Mouse (Mus musculus) midbrain, embryonic 12.5 days (tissue): ENCODE results near the gene Bcs1l. TPM values are rescaled to one million over a fixed set of nuclear protein-coding genes. Genes with fewer than 3 reads are reported as not detected.

Experiments
- ATAC-seq: fragments of 200-750 bp; cut with Nextera tagmentation; 2 replicates; pipeline ENCODE4 v1.8.0; 2017; ENCODE audit warnings: low read depth, moderate TSS enrichment, moderate library complexity; ENCODE audit not compliant: low FRiP score
- H3K27ac ChIP-seq: fragments of 300-500 bp; sonication (generic); replicated peaks from 2 replicates; pipeline ENCODE4 v1.5.1; 2016; ENCODE audit warnings: mild to moderate bottlenecking
- H3K27me3 ChIP-seq: fragments of 300-500 bp; sonication (generic); 2 replicates; pipeline ENCODE4 v1.6.1; 2016; ENCODE audit warnings: mild to moderate bottlenecking
- H3K36me3 ChIP-seq: fragments of 300-500 bp; sonication (generic); 2 replicates; pipeline ENCODE4 v1.6.1; 2016
- H3K4me1 ChIP-seq: fragments of 300-500 bp; sonication (generic); 2 replicates; pipeline ENCODE4 v1.6.1; 2016
- H3K4me2 ChIP-seq: fragments of 300-500 bp; sonication (generic); replicated peaks from 2 replicates; pipeline ENCODE4 v1.6.1; 2016; ENCODE audit warnings: mild to moderate bottlenecking, moderate library complexity
- H3K4me3 ChIP-seq: fragments of 300-500 bp; sonication (generic); 2 replicates; pipeline ENCODE4 v1.5.1; 2016; ENCODE audit warnings: mild to moderate bottlenecking
- H3K9ac ChIP-seq: fragments of 300-500 bp; sonication (generic); replicated peaks from 2 replicates; pipeline ENCODE4 v1.6.1; 2016; ENCODE audit warnings: mild to moderate bottlenecking, moderate library complexity
- H3K9me3 ChIP-seq: fragments of 300-500 bp; sonication (generic); 2 replicates; pipeline ENCODE4 v1.6.1; 2016; ENCODE audit warnings: mild to moderate bottlenecking
- WGBS: fragments of 180-500 bp; shearing (Covaris S2); methylation state at CpG from one replicate; pipeline ENCODE4 v1.1.7; 2016; 5-methylcytosine and 5-hydroxymethylcytosine counted together
- polyA plus RNA-seq: library from polyadenylated mRNA; unstranded; fragments of >200 nt; fragmentation: Nextera tagmentation; extraction: Ambion mirVana; gene quantifications from 2 replicates; pipeline ENCODE4 v1.2.1, GENCODE M21; 2016

The Bcs1l gene
- 16.4 and 17.0 TPM in 2 replicates for polyA plus RNA-seq

DNA sequence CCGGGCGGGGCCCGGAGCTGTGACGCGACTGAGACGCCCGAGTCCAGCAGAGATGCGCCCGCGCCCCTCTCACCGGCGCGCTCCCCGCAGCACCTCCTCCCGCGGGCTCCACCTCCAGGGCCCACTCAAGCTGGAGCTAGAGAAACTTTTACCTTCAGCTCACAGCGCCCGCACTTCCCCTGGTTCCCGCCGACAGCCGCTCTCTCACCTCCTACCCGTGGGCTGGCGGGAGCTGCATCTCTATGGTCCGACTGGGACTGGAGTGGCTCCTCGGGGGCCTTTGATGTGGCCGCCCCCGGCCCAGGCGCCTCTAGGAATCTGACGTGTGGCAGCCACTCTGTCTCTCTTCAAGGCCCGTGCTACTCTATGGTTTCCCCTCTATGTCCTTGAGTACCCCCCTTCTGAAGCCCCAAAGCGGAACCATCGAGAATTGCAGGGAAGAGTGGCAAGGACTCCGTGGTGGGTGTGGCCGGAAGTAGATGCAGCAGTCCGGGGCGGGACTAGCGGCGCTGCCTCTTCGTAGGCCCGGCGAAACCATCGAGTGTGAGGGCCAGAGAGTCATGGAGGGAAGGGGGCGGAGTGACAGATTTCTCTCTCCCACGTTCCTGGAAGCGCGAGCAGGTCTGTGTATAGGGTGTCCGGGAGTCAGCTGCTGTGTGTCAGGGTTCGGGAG lies at the start of gene Bcs1l, which contains the start of gene Zfp142:
TSS of gene Bcs1l (plus strand) at position 517 of the 673 bp plus-strand sequence.
TSS of gene Zfp142 (minus strand) at position 474 of the 673 bp plus-strand sequence.
- Histone ChIP-seq H3K27ac (peak within 1 kb of the TSS; percentile 62), H3K4me3 (peak within 1 kb of the TSS; percentile 84), H3K4me1 (peaks cover 20% of the 10 kb centered on the region), H3K27me3 (no peaks in the 10 kb centered on the region), H3K36me3 (peaks cover 37% of the 10 kb centered on the region), H3K9ac (peak within 1 kb of the TSS; percentile 83), H3K4me2 (peak within 1 kb of the TSS; percentile 92), H3K9me3 (no peaks in the 10 kb centered on the region)
- WGBS = under 1% methylated on average over 46 of the region's 48 CpGs
- peak; percentile 99 for ATAC-seq

DNA sequence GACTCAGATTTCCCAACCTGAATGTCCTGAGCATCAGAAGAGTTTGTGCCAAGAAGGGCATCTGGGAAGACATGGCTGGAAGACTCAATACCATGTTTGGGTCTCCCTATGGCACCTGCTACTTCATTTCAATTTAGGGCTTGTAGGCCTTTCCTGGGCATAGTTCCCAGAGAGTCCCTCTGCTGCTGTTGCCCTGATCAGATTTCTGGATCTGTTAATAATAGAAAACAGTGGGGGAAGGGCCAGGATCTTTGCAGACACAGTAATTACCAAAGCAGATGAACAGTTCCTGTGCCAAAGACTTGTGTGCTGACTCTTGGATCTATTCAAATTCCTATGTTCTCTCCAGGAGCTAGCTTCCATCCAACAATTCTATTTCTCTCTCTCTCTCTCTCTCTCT lies 49.4 kb upstream of the Bcs1l start:
- Histone ChIP-seq H3K4me2 (no peak overlapping the region), H3K27ac (no peak overlapping the region), H3K27me3 (no peaks in the 10 kb centered on the region), H3K4me1 (peaks cover 10% of the 10 kb centered on the region), H3K4me3 (no peak overlapping the region), H3K9ac (no peak overlapping the region), H3K36me3 (no peaks in the 10 kb centered on the region), H3K9me3 (no peaks in the 10 kb centered on the region)
- ATAC-seq = no peak

DNA sequence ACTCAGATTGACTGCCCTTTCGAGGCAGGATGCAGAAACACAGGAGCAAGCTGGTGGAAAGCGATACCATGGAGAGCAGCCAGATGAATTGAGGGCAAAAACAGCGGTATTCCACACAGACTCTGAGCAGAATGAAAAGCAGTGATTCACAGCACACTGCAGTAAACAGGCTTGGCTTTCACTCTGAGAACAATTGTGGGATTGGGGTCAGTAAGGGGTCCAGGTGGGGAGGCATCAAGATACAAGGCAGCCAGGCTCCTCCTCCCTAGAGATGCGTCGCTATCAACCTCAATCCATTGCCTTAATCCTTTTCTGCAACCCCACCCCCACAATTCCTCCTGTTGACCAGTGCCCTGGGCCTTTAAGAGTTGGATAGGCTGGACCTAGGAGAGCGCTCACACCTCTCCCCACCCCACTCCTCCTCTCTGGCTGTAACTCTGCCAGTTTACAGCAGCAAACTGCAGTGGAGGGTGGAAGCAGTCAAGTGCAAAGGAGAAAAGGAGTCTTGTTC lies 45.6 kb upstream of the Bcs1l start, which contains the start of gene Plcd4:
TSS of gene Plcd4 (plus strand) at position 438 of the 511 bp plus-strand sequence.
- peak within 1 kb of the TSS; percentile 30 for H3K4me2 ChIP-seq
- ATAC-seq = no peak
- H3K36me3 ChIP-seq = no peaks in the 10 kb centered on the region
- H3K4me3 ChIP-seq = no peak within 1 kb of the TSS; the same call in 1 of the 2 replicates
- no peaks in the 10 kb centered on the region for H3K9me3 ChIP-seq
- 0 out of 2 replicates have a peak within 1 kb of the TSS, but pooled peaks have one; percentile 17 for H3K27ac ChIP-seq
- H3K27me3 ChIP-seq = no peaks in the 10 kb centered on the region
- H3K4me1 ChIP-seq = peaks cover 10% of the 10 kb centered on the region
- WGBS = 7% methylated on average over 6 of the region's 6 CpGs
- no peak within 1 kb of the TSS for H3K9ac ChIP-seq

DNA sequence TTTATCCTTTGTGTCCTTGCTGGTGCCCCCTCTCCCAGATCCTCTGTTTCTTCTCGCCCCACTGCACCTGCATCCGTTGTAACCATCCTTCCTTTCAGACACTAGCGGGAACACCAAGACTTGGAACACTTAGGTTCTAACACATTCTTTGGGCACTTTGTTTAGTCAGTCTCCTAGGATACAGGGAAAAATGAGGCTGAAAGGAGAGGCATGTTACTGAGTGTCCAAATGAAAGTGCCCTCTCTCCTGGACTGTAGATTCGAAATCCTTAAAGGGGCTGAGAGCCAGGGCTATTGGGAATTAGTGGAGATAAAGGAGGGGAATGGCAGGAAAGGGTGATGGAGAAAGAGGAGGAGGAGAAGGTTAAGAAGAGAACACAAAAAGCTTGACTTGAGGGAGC lies 43.9 kb upstream of the Bcs1l start, which contains the start of gene Usp37:
TSS of gene Usp37 (minus strand) at position 101 of the 400 bp plus-strand sequence.
- Histone ChIP-seq H3K4me3 (no peak within 1 kb of the TSS), H3K4me2 (no peak within 1 kb of the TSS; the same call in 1 of the 2 replicates), H3K4me1 (peaks cover 10% of the 10 kb centered on the region), H3K36me3 (no peaks in the 10 kb centered on the region), H3K9ac (no peak within 1 kb of the TSS), H3K27me3 (no peaks in the 10 kb centered on the region), H3K9me3 (no peaks in the 10 kb centered on the region), H3K27ac (no peak within 1 kb of the TSS)
- WGBS = 34% methylated on average over 4 of the region's 4 CpGs
- ATAC-seq = no peak

DNA sequence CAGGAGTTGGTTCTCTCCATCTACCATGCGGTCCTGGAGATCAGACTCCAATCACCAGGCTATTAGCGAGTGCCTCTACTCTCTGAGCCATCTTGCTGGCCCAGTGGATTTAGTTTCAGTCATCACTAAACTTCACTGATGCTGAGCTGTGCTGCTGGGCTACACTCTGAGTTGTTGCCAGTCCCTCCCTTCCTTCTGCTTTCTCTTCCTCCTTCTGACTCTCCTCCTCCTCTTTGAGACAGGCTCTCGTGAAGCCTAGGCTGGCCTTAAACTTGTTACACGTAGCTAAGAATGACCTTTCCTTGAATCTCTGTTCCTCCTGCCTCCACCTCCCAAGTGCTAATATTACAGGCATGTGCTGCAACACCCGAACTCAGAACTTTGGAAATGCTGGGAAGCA lies 29.0 kb upstream of the Bcs1l start:
- ATAC-seq = no peak
- H3K4me3 ChIP-seq = no peak overlapping the region
- H3K4me1 ChIP-seq = no peaks in the 10 kb centered on the region
- H3K9ac ChIP-seq = no peak overlapping the region
- H3K36me3 ChIP-seq = peaks cover 10% of the 10 kb centered on the region; the same call in 1 of the 2 replicates
- no peak overlapping the region for H3K4me2 ChIP-seq
- H3K9me3 ChIP-seq = no peaks in the 10 kb centered on the region
- no peaks in the 10 kb centered on the region for H3K27me3 ChIP-seq
- H3K27ac ChIP-seq = no peak overlapping the region
- WGBS = 86% methylated on average over 5 of the region's 5 CpGs

DNA sequence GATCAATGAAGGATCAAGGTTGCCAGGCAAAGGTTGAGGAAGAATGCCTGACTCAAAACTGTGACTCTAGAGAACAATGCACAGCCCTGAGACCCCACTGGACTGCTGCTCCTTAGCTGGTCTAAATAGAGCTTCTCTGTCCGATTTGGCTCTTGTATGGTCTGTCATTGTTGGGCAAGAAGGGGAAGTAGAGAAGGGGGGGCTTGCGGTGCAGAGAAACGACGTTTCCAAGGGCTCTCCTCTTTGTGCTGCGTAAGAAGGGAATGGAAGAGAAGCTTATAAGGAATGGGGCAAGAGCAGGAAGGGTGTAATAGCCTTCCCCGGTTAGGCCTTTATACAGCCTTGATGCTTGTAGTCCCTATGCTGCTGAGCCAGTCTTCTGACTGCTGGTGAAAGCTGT lies 22.3 kb upstream of the Bcs1l start:
- no peak for ATAC-seq
- H3K36me3 ChIP-seq = peaks cover 72% of the 10 kb centered on the region
- WGBS = 55% methylated on average over 6 of the region's 6 CpGs

DNA sequence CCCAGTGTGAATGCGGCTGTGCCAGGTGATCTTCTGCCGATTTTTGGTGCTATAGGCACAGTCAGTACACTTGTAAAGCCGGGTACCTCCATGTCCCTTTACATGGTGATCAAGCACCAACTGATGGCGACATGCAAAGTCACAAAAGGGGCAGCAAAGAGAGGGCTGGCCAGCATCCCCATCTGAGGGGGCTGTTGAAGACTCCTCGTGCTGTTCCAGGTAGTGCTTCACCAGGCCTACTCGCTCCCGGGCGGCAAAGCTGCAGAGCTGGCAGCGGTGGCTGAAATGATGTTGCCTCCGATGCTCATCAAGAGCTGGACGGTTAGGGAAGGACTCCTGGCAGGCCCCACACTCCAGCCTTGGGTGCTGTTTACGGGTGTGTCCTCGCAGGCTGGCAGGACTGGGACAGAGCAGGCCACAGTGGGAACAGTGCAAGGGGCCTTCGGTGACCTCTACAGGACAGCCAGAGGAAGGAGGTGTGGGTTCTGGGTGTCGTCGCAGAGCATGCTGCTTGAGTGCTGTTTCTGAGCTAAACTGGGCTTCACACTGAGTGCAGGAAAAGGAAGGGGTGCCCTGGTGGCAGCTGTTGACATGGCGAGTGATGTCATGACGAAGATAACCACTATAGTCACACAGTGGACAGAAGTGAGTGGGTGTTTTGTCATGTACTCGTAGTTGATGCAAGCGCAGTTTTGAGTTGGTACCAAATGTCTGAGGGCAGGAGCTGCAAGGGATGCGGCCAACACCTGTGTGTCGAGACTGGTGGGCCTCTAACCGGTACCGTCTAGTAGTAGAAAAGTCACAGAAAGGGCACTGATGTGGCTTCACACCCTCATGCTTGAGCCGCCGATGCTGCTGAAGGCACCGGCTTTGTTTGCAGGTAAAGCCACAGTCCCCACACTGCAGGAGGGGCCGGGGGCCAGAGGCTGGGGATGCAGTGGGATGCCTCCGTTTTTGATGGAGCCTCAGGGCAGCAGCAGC lies 18.1 kb upstream of the Bcs1l start:
- Histone ChIP-seq H3K9ac (no peak overlapping the region), H3K27me3 (no peaks in the 10 kb centered on the region), H3K27ac (no peak overlapping the region), H3K36me3 (peaks cover 92% of the 10 kb centered on the region), H3K4me3 (no peak overlapping the region), H3K4me2 (no peak overlapping the region), H3K4me1 (no peaks in the 10 kb centered on the region), H3K9me3 (no peaks in the 10 kb centered on the region)
- WGBS = 94% methylated on average over 29 of the region's 29 CpGs
- ATAC-seq = no peak

More for the DNA sequence above, 22.3 kb upstream of the Bcs1l start:
- Histone ChIP-seq H3K27me3 (no peaks in the 10 kb centered on the region), H3K9ac (no peak overlapping the region), H3K4me3 (no peak overlapping the region), H3K27ac (no peak overlapping the region), H3K4me1 (no peaks in the 10 kb centered on the region), H3K4me2 (no peak overlapping the region), H3K9me3 (no peaks in the 10 kb centered on the region)

DNA sequence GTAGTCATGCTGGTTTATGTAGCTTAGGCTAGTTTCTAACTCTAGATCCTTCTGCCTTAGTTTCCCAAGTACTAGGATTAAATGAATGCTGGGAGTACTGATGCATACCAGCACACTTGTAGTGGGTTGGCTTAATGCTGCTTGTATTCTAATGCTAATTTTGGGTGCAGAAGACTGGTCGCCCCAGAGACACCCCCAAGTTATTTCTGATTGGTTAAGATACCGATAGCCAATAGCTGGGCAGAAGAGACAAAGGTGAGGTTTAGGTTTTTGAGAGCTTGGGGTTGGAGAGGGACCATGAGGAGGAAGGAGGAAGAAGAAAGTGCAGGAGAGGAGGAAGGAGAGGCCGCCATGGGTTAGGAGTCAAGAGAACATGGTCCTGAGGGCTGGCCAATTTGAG lies 5.5 kb upstream of the Bcs1l start:
- Histone ChIP-seq H3K27me3 (no peaks in the 10 kb centered on the region), H3K4me3 (no peak overlapping the region), H3K36me3 (peaks cover 38% of the 10 kb centered on the region), H3K9ac (no peak overlapping the region), H3K4me2 (no peak overlapping the region), H3K9me3 (no peaks in the 10 kb centered on the region), H3K27ac (no peak overlapping the region), H3K4me1 (peaks cover 15% of the 10 kb centered on the region)
- 75% methylated on average over 3 of the region's 3 CpGs for WGBS
- no peak for ATAC-seq

DNA sequence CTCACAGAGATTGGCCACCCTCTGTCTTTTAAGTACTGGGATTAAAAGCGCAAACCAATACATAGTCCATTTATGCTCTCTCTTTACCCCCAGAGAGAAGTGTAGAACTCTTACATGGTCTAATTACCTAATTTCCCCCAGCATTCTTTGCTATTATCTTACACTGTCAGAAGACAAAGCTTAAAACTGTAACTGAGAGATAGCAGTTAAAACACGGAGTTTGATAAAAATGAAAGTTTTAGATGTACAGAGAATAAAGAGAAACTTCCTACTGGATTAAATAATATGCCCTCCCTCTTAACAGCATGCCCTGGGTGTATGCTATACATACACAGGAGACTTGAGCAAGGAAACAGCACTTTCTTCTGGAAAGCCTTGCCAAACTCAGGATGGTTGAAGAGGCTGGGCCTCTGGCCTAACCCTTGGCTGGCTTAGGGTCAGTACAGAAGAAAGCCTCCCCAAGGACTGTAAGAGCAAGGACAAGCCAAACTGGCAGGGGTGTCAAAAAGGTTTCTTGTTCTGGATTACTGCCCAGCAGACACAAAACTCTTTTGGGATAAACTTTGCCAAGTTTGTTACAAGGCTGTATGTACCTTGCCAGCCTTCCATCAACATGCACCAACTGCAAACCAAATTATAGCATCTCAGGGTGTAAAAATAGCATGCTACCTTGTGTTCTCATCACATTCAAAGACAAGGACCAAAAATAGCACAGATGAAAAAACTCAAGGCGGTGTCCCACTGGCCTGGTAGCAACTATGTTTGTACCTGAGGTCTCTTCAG lies 3.3 kb upstream of the Bcs1l start:
- 90% methylated on average over 3 of the region's 3 CpGs for WGBS
- no peak for ATAC-seq
- H3K9ac ChIP-seq = no peak overlapping the region

DNA sequence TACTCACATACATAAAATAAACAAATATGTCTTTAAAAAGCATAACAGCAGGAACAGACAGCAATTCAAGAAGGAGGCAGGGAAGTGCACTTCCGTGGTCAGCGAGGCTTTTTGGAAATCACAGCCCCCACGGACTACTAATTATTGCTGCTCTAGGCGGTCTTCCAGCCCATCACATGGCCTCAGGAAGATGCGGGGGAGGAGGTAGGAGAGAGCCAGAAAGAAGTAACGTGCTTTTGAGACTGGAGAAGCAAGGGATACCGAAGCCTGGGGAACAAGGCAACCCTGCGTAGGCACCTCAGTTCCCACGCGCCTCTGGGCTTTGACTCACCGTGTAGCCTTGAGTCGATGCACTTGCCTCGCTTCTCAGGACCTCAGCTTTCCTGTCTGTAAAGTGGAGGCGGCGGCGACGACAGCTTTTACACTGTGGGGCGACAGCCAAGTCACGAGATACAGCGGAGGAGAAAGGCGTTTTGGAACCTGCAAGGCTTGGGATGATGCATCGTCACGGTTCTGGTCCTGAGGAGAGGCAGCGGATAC lies 786 bp upstream of the Bcs1l start:
- peaks cover 20% of the 10 kb centered on the region for H3K4me1 ChIP-seq
- WGBS = under 1% methylated on average over 24 of the region's 24 CpGs
- H3K4me2 ChIP-seq = peak overlapping the region; percentile 92
- H3K9ac ChIP-seq = peak overlapping the region; percentile 83
- H3K36me3 ChIP-seq = peaks cover 34% of the 10 kb centered on the region
- H3K9me3 ChIP-seq = no peaks in the 10 kb centered on the region
- no peak for ATAC-seq
- H3K27ac ChIP-seq = peak overlapping the region; percentile 62
- H3K4me3 ChIP-seq = peak overlapping the region; percentile 84
- no peaks in the 10 kb centered on the region for H3K27me3 ChIP-seq

More for the DNA sequence above, 3.3 kb upstream of the Bcs1l start:
- no peak overlapping the region for H3K27ac ChIP-seq
- peaks cover 20% of the 10 kb centered on the region; the same call in 1 of the 2 replicates for H3K36me3 ChIP-seq
- H3K4me3 ChIP-seq = no peak overlapping the region
- no peak overlapping the region for H3K4me2 ChIP-seq
- no peaks in the 10 kb centered on the region for H3K9me3 ChIP-seq
- no peaks in the 10 kb centered on the region for H3K27me3 ChIP-seq
- peaks cover 20% of the 10 kb centered on the region for H3K4me1 ChIP-seq

DNA sequence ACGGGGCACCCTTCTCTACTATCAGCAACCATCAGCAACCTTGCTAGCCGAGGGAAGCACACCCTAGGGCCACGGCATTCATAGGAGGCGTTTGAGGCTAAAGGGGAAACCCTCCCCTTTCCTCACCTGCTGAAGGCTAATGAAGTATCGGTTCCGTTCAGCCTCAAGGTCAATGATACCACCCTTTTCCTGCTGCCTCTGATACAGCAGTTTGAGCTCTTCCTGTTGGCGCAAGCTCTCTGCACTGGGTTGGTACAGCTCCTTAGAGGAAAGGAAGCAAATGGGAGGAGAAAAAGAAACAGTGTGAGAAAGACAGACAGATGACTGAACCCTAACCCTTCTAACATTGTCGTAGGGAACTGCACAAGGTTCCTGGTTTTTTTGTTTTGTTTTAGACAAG lies 6.3 kb downstream of the Bcs1l start:
- H3K27ac ChIP-seq = no peak overlapping the region
- peaks cover 76% of the 10 kb centered on the region for H3K36me3 ChIP-seq
- no peaks in the 10 kb centered on the region for H3K27me3 ChIP-seq
- H3K4me1 ChIP-seq = no peaks in the 10 kb centered on the region
- H3K9me3 ChIP-seq = no peaks in the 10 kb centered on the region
- no peak for ATAC-seq
- no peak overlapping the region for H3K9ac ChIP-seq
- 87% methylated on average over 8 of the region's 8 CpGs for WGBS
- H3K4me3 ChIP-seq = no peak overlapping the region
- no peak overlapping the region for H3K4me2 ChIP-seq
